9 mouse cellular contexts compared by ENCODE assay signal in genomic region chr11:31839084-31839460, GRCm38 (mm10). TPM values are rescaled to one million over a fixed set of nuclear protein-coding genes. Genes with fewer than 3 reads are reported as not detected.
DNase-seq lines count a peak whose midpoint lies in the region; ATAC-seq lines count a peak whose summit lies in the region.
"Had no signal": no experiment of that assay in that cellular context is flagged by ENCODE, and none has a peak within 500 bp of the region (broad histone marks: within the 10 kb centered on the region; RNA-seq: fewer than 3 reads in every experiment).

No protein-coding gene starts in this region.

- H3K4me3 ChIP-seq in lung, embryonic 15.5 days: no peak overlapping the region
- no peak overlapping the region for H3K4me3 ChIP-seq in hindbrain, embryonic 14.5 days (replicated peaks; ENCODE audit: low read length)
- no peak overlapping the region for H3K4me3 ChIP-seq in neural tube, embryonic 14.5 days (ENCODE audit: low read depth, low read length)
- H3K4me3 ChIP-seq in intestine, embryonic 15.5 days (replicated peaks): no peak overlapping the region
- H3K4me3 ChIP-seq: limb, embryonic 10.5 days had no signal

- no peaks in the 10 kb centered on the region for H3K27me3 ChIP-seq in lung, embryonic 15.5 days
- no peaks in the 10 kb centered on the region for H3K27me3 ChIP-seq in hindbrain, embryonic 14.5 days (ENCODE audit: control insufficient read depth, insufficient read depth, low read length)
- H3K27me3 ChIP-seq in neural tube, embryonic 14.5 days (ENCODE audit: control insufficient read depth, insufficient read depth, low read length): no peaks in the 10 kb centered on the region
- no peaks in the 10 kb centered on the region for H3K27me3 ChIP-seq in intestine, embryonic 15.5 days (replicated peaks)

- H3K4me2 ChIP-seq in lung, embryonic 15.5 days: no peak overlapping the region
- H3K4me2 ChIP-seq in hindbrain, embryonic 14.5 days (replicated peaks): no peak overlapping the region
- no peak overlapping the region for H3K4me2 ChIP-seq in neural tube, embryonic 14.5 days (ENCODE audit: low read depth, low read length)
- no peak overlapping the region for H3K4me2 ChIP-seq in intestine, embryonic 15.5 days (replicated peaks)

- H3K9ac ChIP-seq in lung, embryonic 15.5 days: no peak overlapping the region
- H3K9ac ChIP-seq in hindbrain, embryonic 14.5 days: no peak overlapping the region
- H3K9ac ChIP-seq in neural tube, embryonic 14.5 days (replicated peaks; ENCODE audit: low read depth, low read length): no peak overlapping the region
- no peak overlapping the region for H3K9ac ChIP-seq in intestine, embryonic 15.5 days

- H3K9me3 ChIP-seq in lung, embryonic 15.5 days: no peaks in the 10 kb centered on the region
- H3K9me3 ChIP-seq in hindbrain, embryonic 14.5 days (ENCODE audit: control insufficient read depth, low read length): no peaks in the 10 kb centered on the region
- no peaks in the 10 kb centered on the region for H3K9me3 ChIP-seq in neural tube, embryonic 14.5 days (ENCODE audit: control insufficient read depth, low read length)
- H3K9me3 ChIP-seq in intestine, embryonic 15.5 days: no peaks in the 10 kb centered on the region
- H3K9me3 ChIP-seq: G1E; limb, embryonic 10.5 days had no signal

- ATAC-seq in lung, embryonic 15.5 days (ENCODE audit: borderline replicate concordance, extremely low read depth, low FRiP score, low TSS enrichment): no peak
- 0 out of 2 replicates have a peak, but pooled peaks have one; percentile 5 for ATAC-seq in hindbrain, embryonic 14.5 days (ENCODE audit: low FRiP score)
- peak; percentile 44; the same call in 1 of the 2 replicates for ATAC-seq in neural tube, embryonic 14.5 days (ENCODE audit: low read depth)
- no peak for ATAC-seq in intestine, embryonic 15.5 days

- peaks cover 12% of the 10 kb centered on the region; the same call in 1 of the 2 replicates for H3K4me1 ChIP-seq in lung, embryonic 15.5 days
- peaks cover 22% of the 10 kb centered on the region for H3K4me1 ChIP-seq in hindbrain, embryonic 14.5 days (replicated peaks; ENCODE audit: control insufficient read depth, insufficient read depth, low read length)
- H3K4me1 ChIP-seq in neural tube, embryonic 14.5 days (ENCODE audit: control insufficient read depth, insufficient read depth, low read length): 0 out of 2 replicates have a peak, but pooled peaks cover 14% of the 10 kb centered on the region
- peaks cover 6% of the 10 kb centered on the region; the same call in 1 of the 2 replicates for H3K4me1 ChIP-seq in intestine, embryonic 15.5 days (replicated peaks)
- H3K4me1 ChIP-seq: limb, embryonic 10.5 days had no signal

- WGBS in lung, embryonic 15.5 days: 68% methylated on average over 6 of the region's 6 CpGs
- WGBS in hindbrain, embryonic 14.5 days: 14% methylated on average over 6 of the region's 6 CpGs
- 18% methylated on average over 6 of the region's 6 CpGs for WGBS in neural tube, embryonic 14.5 days
- WGBS in intestine, embryonic 15.5 days: 68% methylated on average over 6 of the region's 6 CpGs

- H3K27ac ChIP-seq in lung, embryonic 15.5 days: 0 out of 2 replicates have a peak overlapping the region, but pooled peaks have one; percentile 16
- peak overlapping the region; percentile 60 for H3K27ac ChIP-seq in hindbrain, embryonic 14.5 days
- H3K27ac ChIP-seq in neural tube, embryonic 14.5 days (ENCODE audit: low read depth, low read length): peak overlapping the region; percentile 40
- H3K27ac ChIP-seq in intestine, embryonic 15.5 days: no peak overlapping the region
- H3K27ac ChIP-seq: limb, embryonic 10.5 days had no signal

- no peak for DNase-seq in lung, postnatal 4 days
- peak; percentile 35 to 36 for DNase-seq in heart, adult 9 months (ENCODE audit: low spot score in 2 of 2)
- no peak for DNase-seq in hindbrain, embryonic 14.5 days (ENCODE audit: low spot score)
- no peak for DNase-seq in right cerebral cortex, postnatal 4 days

- H3K36me3 ChIP-seq in lung, embryonic 15.5 days: no peaks in the 10 kb centered on the region
- no peaks in the 10 kb centered on the region for H3K36me3 ChIP-seq in hindbrain, embryonic 14.5 days (replicated peaks; ENCODE audit: control insufficient read depth, insufficient read depth)
- H3K36me3 ChIP-seq in neural tube, embryonic 14.5 days (ENCODE audit: control insufficient read depth, insufficient read depth, low read length): no peaks in the 10 kb centered on the region
- H3K36me3 ChIP-seq in intestine, embryonic 15.5 days: no peaks in the 10 kb centered on the region
- H3K36me3 ChIP-seq: G1E; limb, embryonic 10.5 days had no signal

RNA-seq across cellular contexts. Expression of gene Cpeb4, which starts 32.9 kb away (rescaled TPM):
- 2.9 and 3.3 TPM in 2 replicates for polyA plus RNA-seq in lung, embryonic 15.5 days (2015; fragmentation: Nextera tagmentation; extraction: Ambion mirVana)
- polyA plus RNA-seq in hindbrain, embryonic 14.5 days (2014; fragmentation: Nextera tagmentation; extraction: Ambion mirVana): 37.6 and 40.9 TPM in 2 replicates
- 42.6 and 43.4 TPM in 2 replicates for polyA plus RNA-seq in neural tube, embryonic 14.5 days (2014; fragmentation: Nextera tagmentation; extraction: Ambion mirVana)
- 4.2 and 4.3 TPM in 2 replicates for polyA plus RNA-seq in intestine, embryonic 15.5 days (2015; fragmentation: Nextera tagmentation; extraction: Ambion mirVana)

Comparison
In these comparisons a context has a peak if more than half of its experiments do, and no peak if none do; other contexts are left out.
1. ATAC-seq: peak in hindbrain, embryonic 14.5 days (single experiment) and neural tube, embryonic 14.5 days (single experiment); none in lung, embryonic 15.5 days (single experiment) and intestine, embryonic 15.5 days (single experiment).
2. DNase-seq: peak in heart, adult 9 months (2 of 2); none in lung, postnatal 4 days (0 of 2), hindbrain, embryonic 14.5 days (single experiment) and right cerebral cortex, postnatal 4 days (single experiment).